Mouse (Mus musculus) C2C12 (cell line): ENCODE measurements around the gene Sntb2. TPM values are rescaled to one million over a fixed set of nuclear protein-coding genes. Genes with fewer than 3 reads are reported as not detected.

Experiments used
- H3K27me3 ChIP-seq: one replicate; pipeline ENCODE4 v1.6.1; 2011; ENCODE audit not compliant: control insufficient read depth, insufficient read depth, insufficient read length
- H3K36me3 ChIP-seq: one replicate; pipeline ENCODE4 v1.6.1; 2011; ENCODE audit not compliant: control insufficient read depth, insufficient read depth
- H3K4me3 ChIP-seq: one replicate; pipeline ENCODE4 v1.5.1; 2011; ENCODE audit warnings: mild to moderate bottlenecking, control low read depth; ENCODE audit not compliant: poor library complexity, insufficient read depth, severe bottlenecking
- H3K79me2 ChIP-seq: one replicate; pipeline ENCODE4 v1.6.1; 2011; ENCODE audit not compliant: control insufficient read depth, insufficient read depth
- H3K79me3 ChIP-seq: one replicate; pipeline ENCODE4 v1.6.1; 2011; ENCODE audit warnings: low read depth, control low read depth
- H3ac ChIP-seq: one replicate; pipeline ENCODE3; 2011; ENCODE audit warnings: low read depth; ENCODE audit not compliant: control insufficient read depth, insufficient read length
- CEBPB ChIP-seq: IDR thresholded peaks from one replicate; pipeline ENCODE4 v1.6.1; 2011; ENCODE audit warnings: low read depth, mild to moderate bottlenecking, control low read depth, moderate library complexity
- CTCF ChIP-seq: IDR thresholded peaks from one replicate; pipeline ENCODE4 v1.5.1; 2011; ENCODE audit not compliant: control insufficient read depth, insufficient read depth, insufficient read length
- FOSL1 ChIP-seq: IDR thresholded peaks from one replicate; pipeline ENCODE4 v1.8.0; 2011; ENCODE audit warnings: mild to moderate bottlenecking, low read length; ENCODE audit not compliant: poor library complexity, insufficient read depth, severe bottlenecking
- MAX ChIP-seq: IDR thresholded peaks from one replicate; pipeline ENCODE4 v1.6.1; 2011; ENCODE audit warnings: mild to moderate bottlenecking, control low read depth
- MYOD1 ChIP-seq: IDR thresholded peaks from one replicate; pipeline ENCODE4 v1.6.1; 2011; ENCODE audit warnings: low read depth; ENCODE audit not compliant: control insufficient read depth, insufficient read length
- MYOG ChIP-seq: IDR thresholded peaks from one replicate; pipeline ENCODE4 v1.6.1; 2011; ENCODE audit not compliant: control insufficient read depth, insufficient read length; ENCODE audit errors: extremely low read depth
- USF1 ChIP-seq: IDR thresholded peaks from one replicate; pipeline ENCODE4 v1.6.1; 2011; ENCODE audit warnings: low read depth, mild to moderate bottlenecking, control low read depth, moderate library complexity
- polyA plus RNA-seq: library from polyadenylated mRNA; unstranded; fragments of >200 nt; fragmentation: generic; extraction: Trizol; gene quantifications from one replicate; pipeline ENCODE4 v1.2.1, GENCODE M21; 2012; ENCODE audit warnings: missing spikeins

Gene Sntb2
- polyA plus RNA-seq, 1 experiment: 8.6 TPM

DNA sequence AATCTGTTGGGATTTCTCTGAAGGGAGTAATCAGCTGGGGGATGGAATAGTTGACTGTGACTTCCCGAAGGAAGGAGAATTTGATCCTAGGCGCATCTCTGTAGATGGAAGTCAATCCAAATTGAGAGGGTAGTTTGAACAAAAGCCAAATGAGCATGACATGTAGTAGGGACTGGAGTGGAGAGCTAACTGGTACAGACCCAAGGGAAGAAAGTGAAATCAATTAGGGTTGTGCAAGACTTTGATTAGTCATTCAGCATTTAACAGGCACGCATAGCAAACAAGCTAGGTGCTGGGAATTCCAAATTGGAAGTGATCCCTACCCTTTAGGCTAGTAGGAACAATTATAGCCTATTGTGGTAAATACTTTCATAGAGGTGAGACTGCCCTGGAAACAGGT lies 6.3 kb downstream of the Sntb2 start:
- Histone ChIP-seq H3ac (no peak overlapping the region), H3K27me3 (no peaks in the 10 kb centered on the region), H3K79me3 (peaks cover 67% of the 10 kb centered on the region), H3K4me3 (no peak overlapping the region), H3K36me3 (no peaks in the 10 kb centered on the region), H3K79me2 (peaks cover 100% of the 10 kb centered on the region)
- TF ChIP-seq MYOD1 (no peak), USF1 (no peak), CTCF (no peak), CEBPB (no peak), MYOG (no peak), FOSL1 (no peak), MAX (no peak)

DNA sequence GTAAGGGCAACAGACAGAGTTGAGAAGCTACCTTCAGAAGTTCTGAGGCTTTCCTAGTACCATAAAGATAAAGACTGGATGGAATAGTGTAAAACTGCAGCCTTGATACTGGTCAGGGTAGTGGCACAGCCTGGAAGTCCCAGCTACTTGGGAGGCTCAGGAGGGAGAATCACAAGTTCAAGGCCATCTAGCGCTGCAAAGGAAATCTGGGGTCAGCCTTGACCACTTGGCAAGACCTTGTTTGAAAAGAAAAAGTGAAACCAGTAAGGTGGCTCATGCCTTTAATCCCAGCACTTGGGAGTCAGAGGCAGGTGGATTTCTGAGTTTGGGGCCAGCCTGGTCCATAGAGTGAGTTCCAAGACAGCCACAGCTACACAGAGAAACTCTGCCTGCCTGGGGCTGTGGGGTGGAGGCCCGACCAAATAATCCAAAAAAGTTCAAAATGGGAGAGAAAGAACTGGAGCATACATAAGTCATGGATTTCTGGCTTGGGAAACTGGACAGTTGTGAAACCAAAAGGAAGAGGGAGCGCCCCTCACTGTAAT lies 8.4 kb downstream of the Sntb2 start:
- no peak for TF ChIP-seq MYOG
- no peak for TF ChIP-seq MYOD1
- TF ChIP-seq CTCF: no peak
- no peak for TF ChIP-seq MAX
- TF ChIP-seq FOSL1: no peak
- no peak overlapping the region for H3K4me3 ChIP-seq
- peaks cover 100% of the 10 kb centered on the region for H3K79me2 ChIP-seq
- peaks cover 58% of the 10 kb centered on the region for H3K79me3 ChIP-seq
- H3K36me3 ChIP-seq: no peaks in the 10 kb centered on the region
- no peak overlapping the region for H3ac ChIP-seq
- H3K27me3 ChIP-seq: no peaks in the 10 kb centered on the region

DNA sequence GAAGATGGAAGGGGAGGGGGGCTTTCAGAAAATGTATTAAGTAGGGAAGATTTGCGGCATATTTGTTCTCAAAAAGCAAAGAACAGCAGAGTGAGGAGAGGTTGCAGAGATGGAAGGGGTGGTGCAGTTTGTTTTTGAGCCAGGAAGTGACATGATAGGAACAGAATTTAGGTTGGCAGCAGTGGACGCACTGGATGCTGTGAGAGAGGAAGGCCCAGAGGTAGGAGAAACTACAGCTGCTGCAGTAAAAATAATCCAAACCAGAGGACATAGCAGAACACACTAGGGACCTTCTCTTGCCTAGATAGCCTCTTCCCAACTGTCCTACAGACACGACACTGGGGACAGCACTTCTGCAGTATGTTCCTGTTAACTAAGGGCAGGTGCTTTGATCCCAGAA lies 9.2 kb downstream of the Sntb2 start:
- H3ac ChIP-seq: no peak overlapping the region

DNA sequence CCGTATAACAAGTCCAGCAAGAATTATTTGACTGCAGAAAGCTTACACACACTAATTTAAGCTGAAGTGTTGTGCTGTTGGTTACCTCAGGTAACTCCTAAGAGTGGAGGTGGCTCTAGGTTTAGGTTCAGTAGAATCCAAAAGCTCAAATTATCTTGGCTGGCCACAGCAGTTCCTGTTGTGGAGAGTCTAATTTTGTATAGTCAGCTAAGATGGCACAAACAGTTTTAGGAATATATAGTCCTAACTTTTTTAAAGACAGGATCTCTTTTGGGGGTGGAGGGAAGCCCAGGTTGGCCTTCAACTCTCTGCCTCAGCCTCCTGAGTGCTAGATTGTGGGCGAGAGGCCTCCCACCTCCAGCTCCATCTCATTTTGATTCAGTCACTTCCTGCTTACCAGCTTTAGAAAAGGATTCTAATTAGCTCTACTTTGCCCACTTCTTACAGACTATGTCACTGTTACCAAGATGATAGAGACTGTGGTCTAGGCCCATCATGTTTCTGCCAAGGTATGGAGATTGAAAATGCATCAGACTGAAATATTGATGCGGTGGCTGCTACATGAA lies 13.2 kb downstream of the Sntb2 start:
- H3K79me2 ChIP-seq: peaks cover 93% of the 10 kb centered on the region
- TF ChIP-seq CEBPB: no peak
- TF ChIP-seq USF1: no peak
- TF ChIP-seq CTCF: no peak
- no peak for TF ChIP-seq MAX
- TF ChIP-seq MYOG: no peak
- TF ChIP-seq MYOD1: no peak
- TF ChIP-seq FOSL1: no peak
- peaks cover 6% of the 10 kb centered on the region for H3K36me3 ChIP-seq
- no peak overlapping the region for H3ac ChIP-seq
- no peak overlapping the region for H3K4me3 ChIP-seq
- peaks cover 27% of the 10 kb centered on the region for H3K79me3 ChIP-seq
- H3K27me3 ChIP-seq: no peaks in the 10 kb centered on the region

More for the DNA sequence above, 9.2 kb downstream of the Sntb2 start:
- H3K79me2 ChIP-seq: peaks cover 100% of the 10 kb centered on the region
- no peak for TF ChIP-seq FOSL1
- TF ChIP-seq MAX: no peak
- no peak for TF ChIP-seq CTCF
- no peak for TF ChIP-seq MYOG
- no peak for TF ChIP-seq CEBPB
- no peak for TF ChIP-seq MYOD1
- no peak for TF ChIP-seq USF1
- H3K4me3 ChIP-seq: no peak overlapping the region
- no peaks in the 10 kb centered on the region for H3K36me3 ChIP-seq
- peaks cover 50% of the 10 kb centered on the region for H3K79me3 ChIP-seq
- H3K27me3 ChIP-seq: no peaks in the 10 kb centered on the region

DNA sequence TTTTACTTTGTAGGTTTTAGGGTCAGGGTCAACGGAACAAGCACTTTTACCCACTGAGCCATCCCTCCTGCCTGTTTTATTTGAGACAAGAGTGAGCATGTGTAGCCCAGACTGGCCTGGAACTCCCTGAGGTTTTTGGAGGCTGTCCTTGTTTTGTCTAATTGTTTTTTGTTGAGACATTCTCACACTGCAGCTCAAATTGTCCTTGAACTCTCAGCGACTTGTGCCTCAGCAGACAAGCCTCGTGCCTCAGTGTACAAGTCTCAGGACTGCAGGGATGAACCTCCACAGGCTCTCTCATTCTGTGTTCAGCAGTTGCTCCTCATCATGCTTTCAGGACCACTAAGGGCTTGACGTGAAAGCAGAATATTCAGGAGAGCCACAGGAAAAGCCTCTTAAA lies 16.2 kb downstream of the Sntb2 start:
- Histone ChIP-seq H3K79me2 (peaks cover 72% of the 10 kb centered on the region), H3K36me3 (peaks cover 6% of the 10 kb centered on the region), H3K4me3 (no peak overlapping the region), H3K79me3 (peaks cover 14% of the 10 kb centered on the region), H3ac (no peak overlapping the region), H3K27me3 (no peaks in the 10 kb centered on the region)
- TF ChIP-seq MAX (no peak), MYOD1 (no peak), FOSL1 (no peak)

DNA sequence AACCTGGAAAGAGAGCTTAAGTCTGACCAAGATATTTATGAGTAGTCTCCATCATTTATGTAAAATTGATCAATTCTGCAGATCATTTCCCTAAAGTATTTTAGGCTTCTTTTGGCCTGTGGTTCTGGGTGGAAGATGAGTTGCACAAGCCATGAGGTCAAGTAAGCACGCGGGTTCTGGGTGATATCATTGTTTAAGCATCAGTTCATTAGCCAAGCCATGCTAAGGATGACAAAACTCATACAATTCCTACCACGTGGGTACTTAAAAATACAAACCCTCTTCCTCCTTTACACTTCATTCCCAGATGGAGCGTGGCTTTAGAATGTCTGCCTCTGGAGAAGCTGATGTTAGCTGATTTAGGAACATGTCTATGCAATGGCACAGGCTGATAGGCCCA lies 18.0 kb downstream of the Sntb2 start:
- Histone ChIP-seq H3K79me2 (peaks cover 60% of the 10 kb centered on the region), H3K4me3 (no peak overlapping the region), H3K36me3 (peaks cover 6% of the 10 kb centered on the region), H3K27me3 (no peaks in the 10 kb centered on the region), H3ac (no peak overlapping the region), H3K79me3 (peaks cover 4% of the 10 kb centered on the region)
- TF ChIP-seq CTCF (no peak), USF1 (peak; percentile 79), MAX (peak; percentile 85), MYOD1 (no peak), MYOG (no peak), CEBPB (peak; percentile 73), FOSL1 (no peak)
